Mouse (Mus musculus): ENCODE results near the gene Samd4b.

Samd4b gene

GRCm38 (mm10) chr7:28495426-28495825, 102.5 kb downstream of the Samd4b start:
- no peak for DNase-seq (ENCODE audit: low spot score)

GRCm38 (mm10) chr7:28492310-28492709, 105.6 kb downstream of the Samd4b start:
- no peak for DNase-seq (ENCODE audit: low spot score)

- DNase-seq (ENCODE audit: low spot score), result no peak
These were observed 107.0 kb downstream of the Samd4b start for GRCm38 (mm10) chr7:28490903-28491302.

GRCm38 (mm10) chr7:28490410-28490809, 107.5 kb downstream of the Samd4b start:
- peak; percentile 82 for DNase-seq (ENCODE audit: low spot score)

GRCm38 (mm10) chr7:28488030-28488491, 109.9 kb downstream of the Samd4b start:
- DNase-seq (ENCODE audit: low spot score), result peak; percentile 45

- no peak for DNase-seq (ENCODE audit: low spot score)
These were observed 113.8 kb downstream of the Samd4b start for GRCm38 (mm10) chr7:28484192-28484591.

GRCm38 (mm10) chr7:28482854-28483253, 115.1 kb downstream of the Samd4b start:
- DNase-seq (ENCODE audit: low spot score), result no peak

- peak; percentile 35 for DNase-seq (ENCODE audit: low spot score)
These were observed 119.1 kb downstream of the Samd4b start for GRCm38 (mm10) chr7:28478854-28479253.

- no peak for DNase-seq (ENCODE audit: low spot score)
These were observed 120.6 kb downstream of the Samd4b start for GRCm38 (mm10) chr7:28477363-28477762.

- DNase-seq (ENCODE audit: low spot score), result no peak
These were observed 121.8 kb downstream of the Samd4b start for GRCm38 (mm10) chr7:28476191-28476590.

GRCm38 (mm10) chr7:28467213-28467751, 130.7 kb downstream of the Samd4b start:
- DNase-seq (ENCODE audit: low spot score), result peak; percentile 80

- DNase-seq (ENCODE audit: low spot score), result peak; percentile 47
These were observed 131.2 kb downstream of the Samd4b start for GRCm38 (mm10) chr7:28466721-28467212.

- no peak for DNase-seq (ENCODE audit: low spot score)
These were observed 133.3 kb downstream of the Samd4b start for GRCm38 (mm10) chr7:28464416-28465212.

- DNase-seq (ENCODE audit: low spot score), result no peak
These were observed 135.2 kb downstream of the Samd4b start for GRCm38 (mm10) chr7:28462769-28463168.

- DNase-seq (ENCODE audit: low spot score), result no peak
These were observed 137.6 kb downstream of the Samd4b start for GRCm38 (mm10) chr7:28460361-28460760.

- DNase-seq (ENCODE audit: low spot score), result no peak
These were observed 145.5 kb downstream of the Samd4b start for GRCm38 (mm10) chr7:28452361-28453005.

GRCm38 (mm10) chr7:28451531-28452360, 146.2 kb downstream of the Samd4b start, which contains the start of gene Lrfn1:
Lrfn1 (plus strand) TSS chr7:28451980.
- peak; percentile 70 for DNase-seq (ENCODE audit: low spot score)

- no peak for DNase-seq (ENCODE audit: low spot score)
These were observed 149.8 kb downstream of the Samd4b start for GRCm38 (mm10) chr7:28447865-28448820.

GRCm38 (mm10) chr7:28447101-28447830, 150.7 kb downstream of the Samd4b start:
- DNase-seq (ENCODE audit: low spot score), result peak; percentile 47

GRCm38 (mm10) chr7:28446446-28446845, 151.5 kb downstream of the Samd4b start:
- DNase-seq (ENCODE audit: low spot score), result peak; percentile 72

Measured in embryo, embryonic 10.5 days (tissue).